Mouse (Mus musculus) lung, postnatal 14 days (tissue): ENCODE results near the gene Spdye4c.
A peak's percentile ranks its signal among the peaks of the same experiment; 100 is the strongest.

Experiments used
- DNase-seq: peaks from one replicate; pipeline ENCODE4 v3.0.0; 2021

Spdye4c gene

GRCm38 (mm10) chr2:128590909-128591308 is at the start of gene Spdye4c:
Gene Spdye4c, plus strand, starts transcription at chr2:128591209.
- DNase-seq = no peak

DNA sequence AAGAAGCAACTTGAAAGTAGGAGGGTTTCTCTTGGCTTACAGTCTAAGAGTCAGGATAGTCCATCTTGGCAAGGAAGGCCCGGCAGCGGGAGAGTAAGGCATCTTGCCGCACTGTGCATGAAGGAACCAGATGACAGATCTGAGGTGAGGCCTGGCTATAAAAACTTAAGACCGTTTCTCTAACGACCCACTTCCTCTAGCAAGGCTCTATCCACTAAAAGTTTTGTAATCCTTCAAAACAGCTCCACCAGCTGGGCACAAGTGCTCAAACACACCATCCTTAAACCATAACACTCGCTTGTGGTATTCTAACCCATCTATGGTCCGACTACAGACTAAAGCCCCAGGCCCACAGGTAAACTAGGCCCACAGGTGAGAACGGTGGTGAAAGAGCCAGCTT is 47.5 kb upstream of the Spdye4c start:
- no peak for DNase-seq

DNA sequence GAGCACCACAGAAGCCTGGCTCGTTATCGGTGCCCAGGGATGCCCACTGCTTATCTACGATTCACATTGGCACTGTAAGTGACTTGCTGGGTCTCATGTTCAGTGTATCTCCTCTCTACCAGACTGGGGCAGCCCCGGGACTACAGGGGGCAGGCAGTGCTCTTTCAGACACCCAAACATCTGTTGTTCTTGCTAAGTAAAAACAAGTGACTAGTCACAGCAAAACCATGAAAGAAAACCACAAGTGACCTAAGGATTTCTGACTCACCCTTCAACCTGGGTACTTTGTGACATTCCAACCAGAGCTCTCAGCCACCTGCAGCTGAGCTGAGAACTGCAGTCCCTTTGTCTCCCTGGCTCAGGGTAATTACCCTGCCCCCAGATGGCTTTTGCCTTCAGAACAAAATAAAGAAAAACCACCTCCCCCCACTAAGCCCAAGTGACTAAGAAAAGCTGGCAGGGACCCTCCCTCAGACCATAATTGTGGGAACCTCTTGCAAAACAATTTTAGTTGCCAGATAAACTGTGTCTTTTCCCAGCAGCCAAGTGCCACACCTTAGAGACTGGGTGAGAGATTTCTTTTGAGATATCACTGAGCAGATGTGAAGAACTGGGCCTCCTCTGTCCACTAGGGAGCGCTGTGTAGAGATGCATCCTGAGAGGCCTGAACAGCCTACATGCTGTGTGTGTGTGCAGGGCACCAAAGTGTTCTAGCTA is 46.4 kb upstream of the Spdye4c start:
- peak; percentile 70 for DNase-seq

DNA sequence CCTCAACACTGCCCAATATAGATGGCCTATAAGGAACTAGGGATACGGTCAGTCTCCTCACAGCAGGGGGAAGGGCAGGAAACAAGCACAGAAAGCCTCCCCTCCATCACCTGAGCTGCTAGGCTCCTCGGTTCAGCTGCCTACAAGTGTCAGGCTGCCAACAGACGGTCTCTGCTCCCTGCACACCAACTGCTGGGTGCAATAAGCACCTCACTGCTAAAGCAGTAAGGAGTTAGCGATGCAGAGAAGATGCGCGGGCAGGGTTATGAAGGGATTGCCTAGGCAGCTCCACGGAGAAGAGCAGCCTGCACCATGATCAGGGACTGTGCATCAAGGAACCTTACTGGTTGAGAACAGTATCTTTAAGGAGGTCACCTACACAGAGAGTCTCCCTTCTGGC is 45.6 kb upstream of the Spdye4c start:
- DNase-seq = no peak

DNA sequence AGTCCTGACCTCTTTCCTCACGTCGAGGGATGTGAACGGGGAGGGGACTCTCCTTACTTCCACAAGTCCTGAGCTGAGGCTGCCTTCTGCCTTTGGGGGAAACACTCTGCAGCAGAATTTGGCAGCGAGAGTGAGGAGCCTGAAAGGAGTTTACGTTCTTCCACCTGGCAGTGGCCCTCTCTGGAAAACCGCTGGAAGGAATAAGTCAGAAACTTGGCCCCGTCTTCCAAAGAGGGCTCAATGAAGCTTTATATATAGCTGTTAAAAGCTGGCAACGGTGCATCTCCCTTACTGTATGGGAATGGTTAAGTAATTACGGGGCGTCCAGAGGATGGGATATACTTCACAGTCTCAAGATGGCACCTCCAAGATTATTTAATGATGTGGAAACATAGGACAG is 43.9 kb upstream of the Spdye4c start:
- DNase-seq = no peak

- peak; percentile 40 for DNase-seq
These were observed 42.7 kb upstream of the Spdye4c start for GRCm38 (mm10) chr2:128548262-128548661.

DNA sequence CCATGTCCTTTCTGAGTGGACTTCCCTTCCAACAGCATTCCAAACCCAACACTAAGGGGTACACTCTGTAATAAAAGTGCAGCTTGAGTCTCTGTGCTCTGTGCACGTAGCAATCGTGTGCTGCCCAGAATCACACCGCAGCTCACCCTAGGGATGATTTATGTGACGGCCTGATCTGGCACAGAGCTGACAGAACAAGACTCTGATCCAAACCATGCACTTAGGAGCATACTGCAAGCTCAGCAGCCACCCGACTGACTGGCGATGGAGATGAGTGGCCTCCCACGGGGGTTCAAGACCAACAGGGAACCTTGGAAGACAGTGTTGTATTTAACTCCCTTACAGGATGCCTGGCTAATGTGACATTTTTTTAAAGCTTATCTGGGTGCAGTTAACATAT is 41.4 kb upstream of the Spdye4c start:
- DNase-seq = no peak

DNA sequence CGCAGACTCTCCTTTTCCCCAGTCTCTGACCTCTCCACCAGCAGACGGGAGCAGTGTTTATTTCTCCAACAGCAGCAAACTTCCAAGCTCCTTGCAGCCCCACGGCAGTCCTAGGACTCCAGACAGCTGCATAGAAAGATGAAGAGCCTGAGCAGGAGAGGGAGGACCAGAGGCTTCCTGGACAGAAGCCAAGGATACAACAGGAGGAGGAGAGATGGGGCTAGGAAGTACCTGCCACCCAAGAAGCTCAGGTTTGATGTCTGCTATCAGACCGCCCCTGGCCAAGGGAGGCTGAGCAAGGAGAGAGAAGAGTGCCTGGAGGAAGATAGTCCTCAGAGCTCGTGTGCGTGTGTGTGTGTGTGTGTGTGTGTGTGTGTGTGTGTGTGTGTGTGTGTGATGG is 41.0 kb upstream of the Spdye4c start:
- no peak for DNase-seq

DNA sequence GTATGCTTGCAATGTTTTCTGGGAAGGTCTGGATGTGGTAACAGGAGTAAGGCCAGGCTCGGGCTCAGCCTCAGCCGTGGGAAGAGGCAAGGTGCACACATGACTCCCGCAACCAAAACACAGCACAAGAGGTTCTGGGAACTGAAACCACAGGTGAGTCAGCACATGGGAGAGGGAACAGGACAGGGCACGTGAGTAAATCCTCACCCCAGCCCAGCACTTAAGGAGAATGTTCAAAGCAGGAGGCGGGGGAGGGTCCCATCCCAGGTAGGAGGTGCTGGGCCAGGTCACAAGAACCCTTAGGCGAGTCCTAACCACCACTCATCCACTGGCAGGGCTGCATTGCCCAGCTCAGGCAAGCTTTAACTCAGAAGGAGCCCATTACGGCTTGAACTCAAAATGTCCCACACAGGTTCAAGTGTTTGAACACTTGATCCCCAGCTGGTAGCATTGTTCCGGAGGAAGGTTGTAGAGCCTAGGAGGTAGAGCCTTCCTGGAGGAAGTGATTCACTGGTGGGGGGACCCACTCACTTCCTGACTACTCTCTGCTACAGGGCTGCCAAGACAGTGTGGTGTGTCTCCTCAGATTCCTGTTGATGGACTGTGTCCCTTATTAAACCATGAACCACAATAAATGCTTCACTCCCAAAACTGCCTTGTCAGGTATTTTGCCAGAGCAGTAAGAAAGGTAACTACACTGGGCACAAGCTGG is 38.8 kb upstream of the Spdye4c start:
- peak; percentile 42 for DNase-seq

DNA sequence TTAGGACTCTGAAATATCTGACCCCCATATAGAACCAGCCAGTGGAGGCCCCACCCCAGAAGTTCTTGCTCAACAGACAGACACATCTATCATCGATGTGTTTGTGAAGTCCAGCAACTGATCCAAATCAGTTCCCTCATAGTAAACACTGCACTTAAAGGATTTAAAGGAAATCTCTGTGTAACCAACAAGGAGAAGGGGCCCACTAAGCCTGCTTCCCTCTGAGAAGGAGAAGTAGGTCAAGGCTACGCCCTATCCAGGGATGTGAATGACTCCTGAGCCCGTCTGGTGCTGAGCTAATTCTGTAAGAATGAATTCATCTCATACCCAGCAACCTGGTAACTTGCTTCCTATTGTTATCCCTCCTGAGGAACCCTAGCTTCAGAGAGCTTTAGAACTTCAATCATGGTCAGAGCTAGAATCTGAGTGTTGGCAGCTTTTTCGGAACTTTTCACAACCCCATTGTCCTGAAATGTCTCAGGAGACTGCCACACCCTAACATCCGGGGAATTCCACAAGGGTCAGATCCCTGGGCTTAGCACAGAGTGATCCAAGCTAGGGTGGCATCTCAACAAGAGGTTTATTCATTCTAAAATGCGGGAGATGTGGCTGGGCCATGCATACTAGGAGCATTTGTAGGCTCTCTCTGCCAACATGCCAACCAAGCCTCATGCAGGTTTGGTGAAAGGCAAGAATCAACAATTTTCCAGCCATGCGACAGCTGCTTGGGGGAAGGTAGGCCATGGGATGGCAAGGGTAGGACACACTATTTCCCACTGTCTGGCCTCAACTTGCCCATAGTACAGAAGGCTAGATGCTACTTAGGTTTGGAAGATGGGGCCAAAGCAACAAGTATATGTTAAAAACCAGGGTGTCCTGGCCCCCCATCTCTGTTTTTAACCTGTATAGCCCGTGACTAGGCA is 38.0 kb upstream of the Spdye4c start:
- DNase-seq = no peak

DNA sequence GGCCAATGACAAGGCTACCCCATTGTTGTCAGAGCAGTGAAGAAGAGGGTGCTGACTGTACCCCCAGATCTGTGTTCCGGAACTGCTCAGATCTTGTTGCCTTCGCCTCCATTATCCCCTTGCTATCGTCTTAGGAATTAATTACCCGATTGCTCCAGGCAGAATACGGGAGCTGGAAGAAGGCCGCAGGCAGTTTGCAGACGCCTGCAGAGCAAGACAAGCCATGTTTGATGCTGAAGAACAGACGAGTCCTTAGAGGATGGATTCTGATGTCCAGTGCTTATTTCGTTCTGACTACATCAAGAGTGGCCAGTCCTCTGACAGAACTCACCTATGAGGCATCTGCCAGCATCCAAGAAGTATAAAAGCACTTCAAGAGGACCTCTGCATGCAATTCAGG is 35.9 kb upstream of the Spdye4c start:
- DNase-seq = no peak

- no peak for DNase-seq
These were observed 26.8 kb upstream of the Spdye4c start for GRCm38 (mm10) chr2:128564195-128564594.

- DNase-seq = no peak
These were observed 25.1 kb upstream of the Spdye4c start for GRCm38 (mm10) chr2:128565904-128566303.

GRCm38 (mm10) chr2:128566304-128567147 is 24.5 kb upstream of the Spdye4c start:
- peak; percentile 41 for DNase-seq

- no peak for DNase-seq
These were observed 23.0 kb upstream of the Spdye4c start for GRCm38 (mm10) chr2:128568018-128568417.

DNA sequence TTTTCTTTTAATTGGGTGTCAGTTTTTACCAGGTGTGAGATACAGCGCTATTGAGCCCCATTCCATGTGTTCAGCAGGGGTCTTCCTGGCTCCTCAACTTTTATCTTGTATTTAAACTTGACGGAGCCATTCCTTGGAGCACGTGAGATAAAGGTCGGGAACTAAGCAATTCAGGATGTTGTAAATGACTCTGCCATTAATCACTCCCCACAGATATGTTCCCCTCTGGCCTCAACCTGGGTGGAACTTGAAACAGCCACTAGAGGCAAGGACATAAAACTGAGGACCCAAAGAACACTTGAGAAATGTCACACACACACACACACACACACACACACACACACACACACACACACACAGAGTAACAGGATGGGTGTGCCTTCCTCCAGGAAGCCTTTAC is 22.5 kb upstream of the Spdye4c start:
- no peak for DNase-seq

- DNase-seq = no peak
These were observed 20.0 kb upstream of the Spdye4c start for GRCm38 (mm10) chr2:128571001-128571400.

- peak; percentile 90 for DNase-seq
These were observed 18.0 kb upstream of the Spdye4c start for GRCm38 (mm10) chr2:128572726-128573624.

GRCm38 (mm10) chr2:128582881-128583280 is 8.1 kb upstream of the Spdye4c start:
- no peak for DNase-seq

GRCm38 (mm10) chr2:128592301-128592700 is 1.3 kb downstream of the Spdye4c start:
- DNase-seq = no peak

- no peak for DNase-seq
These were observed 10.5 kb downstream of the Spdye4c start for GRCm38 (mm10) chr2:128601534-128601933.
